Mouse (Mus musculus): ENCODE measurements around the gene Dus2. TPM values are rescaled to one million over a fixed set of nuclear protein-coding genes. Genes with fewer than 3 reads are reported as not detected.

Gene Dus2
- polyA plus RNA-seq (2021; fragmentation: Nextera tagmentation) = 13.1 and 15.4 TPM in 2 replicates
- long read RNA-seq, experiment 1, transcript Dus2-202 (15 exons, 1,837 nt) = minor isoform, 12 of 125 reads
- long read RNA-seq, experiment 1, transcript Dus2-201 (16 exons, 1,860 nt) = major isoform, 95 of 125 reads
- long read RNA-seq, experiment 1, partial matches to known transcripts = 3 of 125 reads
- long read RNA-seq, experiment 1, other reads (novel, unspliced or antisense) = 15 of 125 reads
- long read RNA-seq, experiment 2, transcript Dus2-201 (16 exons, 1,860 nt) = major isoform, 17 of 23 reads
- long read RNA-seq, experiment 2, partial matches to known transcripts = 5 of 23 reads
- long read RNA-seq, experiment 2, other reads (novel, unspliced or antisense) = 1 of 23 reads

GRCm38 (mm10) chr8:105990856-105991387 lies at the start of gene Dus2:
Gene Dus2 (plus strand): TSS chr8:105991337.

GRCm38 (mm10) chr8:105943321-105943739 lies 47.8 kb upstream of the Dus2 start, which contains the start of gene Lcat:
Gene Lcat (minus strand): TSS chr8:105943382.

GRCm38 (mm10) chr8:105965905-105966341 lies 25.2 kb upstream of the Dus2 start, which contains the start of gene Slc12a4:
Gene Slc12a4 (minus strand): TSS chr8:105966097.

GRCm38 (mm10) chr8:105979325-105979724 lies 11.8 kb upstream of the Dus2 start, which contains the start of gene Dpep3:
Gene Dpep3 (minus strand): TSS chr8:105979429.

GRCm38 (mm10) chr8:106005875-106006274 lies 14.7 kb downstream of the Dus2 start, which contains the start of gene Dpep2nb:
Gene Dpep2nb (minus strand): TSS chr8:106005975.

GRCm38 (mm10) chr8:106011643-106011986 lies 20.5 kb downstream of the Dus2 start, which contains the start of gene Ddx28:
Gene Ddx28 (minus strand): TSS chr8:106011882.

GRCm38 (mm10) chr8:106058731-106059612 lies 67.8 kb downstream of the Dus2 start, which contains the start of gene Nfatc3:
Gene Nfatc3 (plus strand): TSS chr8:106058840.

Other genes with a start within 250 kb of the Dus2 start
- 16.4 and 20.1 TPM in 2 replicates for gene Gfod2, start 232.7 kb upstream of the Dus2 start, polyA plus RNA-seq (2021; fragmentation: Nextera tagmentation)
- gene Ranbp10, start 164.0 kb upstream of the Dus2 start, polyA plus RNA-seq (2021; fragmentation: Nextera tagmentation) = 2.8 and 3.3 TPM in 2 replicates
- 0.19 and 0.27 TPM in 2 replicates for gene Tsnaxip1, start 163.6 kb upstream of the Dus2 start, polyA plus RNA-seq (2021; fragmentation: Nextera tagmentation)
- 13.4 and 14.0 TPM in 2 replicates for gene Cenpt, start 138.1 kb upstream of the Dus2 start, polyA plus RNA-seq (2021; fragmentation: Nextera tagmentation)
- 44.9 and 47.4 TPM in 2 replicates for gene Thap11, start 136.2 kb upstream of the Dus2 start, polyA plus RNA-seq (2021; fragmentation: Nextera tagmentation)
- gene Nutf2, start 130.8 kb upstream of the Dus2 start, polyA plus RNA-seq (2021; fragmentation: Nextera tagmentation) = 139 and 147 TPM in 2 replicates
- gene Edc4, start 110.5 kb upstream of the Dus2 start, polyA plus RNA-seq (2021; fragmentation: Nextera tagmentation) = 17.4 and 18.3 TPM in 2 replicates
- gene Nrn1l, start 97.8 kb upstream of the Dus2 start, polyA plus RNA-seq (2021; fragmentation: Nextera tagmentation) = 9.9 and 13.7 TPM in 2 replicates
- 2.7 and 3.6 TPM in 2 replicates for gene Pskh1, start 90.9 kb upstream of the Dus2 start, polyA plus RNA-seq (2021; fragmentation: Nextera tagmentation)
- gene Ctrl, start 57.5 kb upstream of the Dus2 start, polyA plus RNA-seq (2021; fragmentation: Nextera tagmentation) = 0.21 and 0.23 TPM in 2 replicates
- gene Psmb10, start 52.9 kb upstream of the Dus2 start, polyA plus RNA-seq (2021; fragmentation: Nextera tagmentation) = 175 and 188 TPM in 2 replicates
- 23.8 and 26.1 TPM in 2 replicates for gene Lcat, start 48.0 kb upstream of the Dus2 start, polyA plus RNA-seq (2021; fragmentation: Nextera tagmentation)
- 7.9 and 9.3 TPM in 2 replicates for gene Slc12a4, start 25.2 kb upstream of the Dus2 start, polyA plus RNA-seq (2021; fragmentation: Nextera tagmentation)
- not detected in 2 replicates for gene Dpep3, start 11.9 kb upstream of the Dus2 start, polyA plus RNA-seq (2021; fragmentation: Nextera tagmentation)
- 0.16 TPM in 1 of 2 replicates, not detected in the other for gene Dpep2nb, start 14.6 kb downstream of the Dus2 start, polyA plus RNA-seq (2021; fragmentation: Nextera tagmentation)
- gene Ddx28, start 20.5 kb downstream of the Dus2 start, polyA plus RNA-seq (2021; fragmentation: Nextera tagmentation) = 13.1 and 17.4 TPM in 2 replicates
- 3.1 and 5.4 TPM in 2 replicates for gene Nfatc3, start 67.5 kb downstream of the Dus2 start, polyA plus RNA-seq (2021; fragmentation: Nextera tagmentation)
- 0.05 TPM in 2 replicates for gene Esrp2, start 145.6 kb downstream of the Dus2 start, polyA plus RNA-seq (2021; fragmentation: Nextera tagmentation)
- 8.3 and 10.1 TPM in 2 replicates for gene Pla2g15, start 159.1 kb downstream of the Dus2 start, polyA plus RNA-seq (2021; fragmentation: Nextera tagmentation)
- 24.6 and 26.5 TPM in 2 replicates for gene Slc7a6, start 177.5 kb downstream of the Dus2 start, polyA plus RNA-seq (2021; fragmentation: Nextera tagmentation)
- gene Slc7a6os, start 219.6 kb downstream of the Dus2 start, polyA plus RNA-seq (2021; fragmentation: Nextera tagmentation) = 8.5 and 11.5 TPM in 2 replicates
- gene Prmt7, start 219.6 kb downstream of the Dus2 start, polyA plus RNA-seq (2021; fragmentation: Nextera tagmentation) = 27.2 and 39.6 TPM in 2 replicates

Data from left cerebral cortex, adult 6 months (tissue).